Mouse (Mus musculus): ENCODE measurements around the gene Xpo6.

Gene Xpo6

DNA sequence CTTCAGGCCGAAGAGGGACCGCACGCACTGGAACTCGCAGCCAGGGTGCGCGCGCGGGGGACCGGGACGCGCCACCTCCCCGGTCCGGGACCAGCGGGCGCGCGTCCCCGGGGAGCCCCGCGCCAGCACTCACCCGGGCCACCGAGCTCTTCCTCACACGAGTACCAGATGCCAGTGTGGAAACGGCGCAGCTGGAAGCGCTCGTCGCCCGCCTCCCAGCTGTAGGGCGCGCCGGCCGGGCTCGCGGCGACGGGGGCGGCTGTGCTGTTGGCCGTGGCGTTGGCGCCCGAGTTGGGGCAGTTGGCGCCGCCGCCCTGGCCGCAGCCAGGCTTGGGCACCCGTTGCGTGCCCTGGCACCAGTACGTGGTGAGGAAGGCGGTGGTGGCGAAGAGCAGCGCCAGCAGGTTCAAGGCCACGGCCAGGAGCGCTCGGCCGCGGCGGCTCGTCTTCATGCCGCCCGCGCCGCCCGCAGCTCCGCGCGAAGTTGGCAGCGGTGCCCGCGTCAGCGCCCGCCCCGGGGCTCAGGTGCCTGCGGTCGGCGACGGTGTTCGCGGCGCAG lies 118.5 kb downstream of the Xpo6 start:
- DNase-seq (ENCODE audit: low spot score in 2 of 2) = peak in 1 of 2 experiments; percentile 52

DNA sequence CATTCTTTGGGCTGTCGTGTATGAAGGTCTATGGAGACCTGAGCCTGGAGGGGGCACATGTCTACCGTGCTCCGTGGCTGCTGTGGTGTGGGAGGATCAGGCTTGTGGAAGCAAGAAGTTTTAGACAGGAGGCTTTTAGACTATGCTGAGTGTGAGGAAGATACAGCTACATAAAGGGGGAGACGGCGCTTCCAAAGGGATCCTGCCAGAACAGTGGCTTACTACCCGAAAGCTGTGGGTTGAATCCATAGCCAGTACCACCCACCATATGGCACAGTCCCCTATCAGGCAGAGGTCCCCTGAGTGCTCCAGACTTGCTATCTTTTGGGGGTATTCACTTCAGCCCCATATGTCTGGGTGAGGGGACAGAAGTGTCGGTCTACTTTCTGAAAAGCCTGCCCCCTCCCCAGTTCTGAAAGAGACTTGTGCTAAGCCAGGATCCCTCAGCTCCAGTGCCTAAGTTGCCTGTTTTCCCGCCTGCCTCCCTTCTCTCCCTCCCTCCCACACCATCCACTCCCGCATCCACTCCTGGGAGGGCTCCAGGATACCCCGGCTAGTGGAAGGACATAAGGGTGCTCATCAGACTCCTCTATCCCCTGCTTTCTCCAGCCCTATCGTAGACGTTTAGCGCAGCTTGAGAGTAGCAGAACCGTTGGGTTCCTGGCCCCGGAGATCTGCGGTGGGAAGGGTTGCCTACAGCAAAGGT lies 119.2 kb downstream of the Xpo6 start:
- no peak for DNase-seq (ENCODE audit: low spot score in 2 of 2)

DNA sequence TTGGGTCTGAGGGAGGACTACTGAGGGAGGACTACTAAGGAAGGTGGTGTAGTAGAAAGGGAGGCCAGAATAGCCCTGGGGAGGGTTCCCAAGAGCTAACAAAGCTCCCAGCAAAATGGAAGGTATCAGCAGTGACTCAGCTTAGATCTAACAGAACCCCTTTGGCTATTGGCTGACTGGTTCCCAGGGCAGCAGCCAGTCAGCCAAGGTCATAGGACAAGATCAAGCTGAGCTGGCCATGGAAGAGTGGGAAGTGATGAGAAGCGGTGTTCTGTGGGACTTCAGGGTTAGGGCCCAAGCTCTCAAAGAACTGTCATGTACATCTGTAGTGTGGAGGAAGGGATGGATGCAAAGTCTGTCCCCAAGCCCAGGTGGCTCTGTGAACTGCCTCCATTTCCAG lies 123.4 kb downstream of the Xpo6 start:
- DNase-seq (ENCODE audit: low spot score in 2 of 2) = no peak

DNA sequence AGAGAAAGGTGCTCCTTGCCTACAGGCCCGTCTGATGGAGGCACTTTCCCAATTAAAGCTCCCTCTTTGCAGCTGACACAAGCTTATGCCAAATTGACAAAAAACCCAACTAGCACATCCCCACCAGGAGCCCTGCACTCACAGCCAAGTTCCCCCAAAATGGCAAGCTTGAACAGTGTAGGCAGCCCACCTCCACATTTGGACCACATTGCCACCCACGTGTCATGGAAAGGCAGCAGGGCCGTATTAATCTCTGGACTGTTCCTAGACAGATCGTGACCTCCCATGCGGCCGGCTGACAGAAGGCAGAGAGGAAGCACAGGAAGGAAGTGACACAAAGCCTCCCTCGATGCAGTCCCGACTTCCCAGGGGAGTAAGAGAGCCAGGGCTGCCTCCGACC lies 125.2 kb downstream of the Xpo6 start:
- no peak for DNase-seq (ENCODE audit: low spot score in 2 of 2)

DNA sequence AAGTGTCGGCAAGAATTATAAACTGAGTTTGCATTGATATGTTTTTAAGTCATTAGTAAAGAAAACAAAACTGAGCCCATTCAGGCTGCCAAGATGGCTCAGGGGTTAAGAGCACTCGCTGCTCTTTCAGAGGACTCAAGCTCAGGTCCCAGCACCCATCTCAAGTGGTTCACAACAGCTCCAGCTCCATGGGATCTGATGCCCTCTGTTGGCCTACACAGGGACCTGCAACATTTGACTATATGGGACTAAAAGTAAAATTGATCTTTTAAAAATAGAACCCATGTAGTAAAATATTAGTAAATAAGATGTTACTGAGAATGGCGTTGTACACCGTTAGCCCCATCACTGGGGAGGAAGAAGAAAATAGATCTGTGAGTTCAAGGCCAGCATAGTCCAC lies 130.0 kb downstream of the Xpo6 start:
- DNase-seq (ENCODE audit: low spot score in 2 of 2) = no peak

DNA sequence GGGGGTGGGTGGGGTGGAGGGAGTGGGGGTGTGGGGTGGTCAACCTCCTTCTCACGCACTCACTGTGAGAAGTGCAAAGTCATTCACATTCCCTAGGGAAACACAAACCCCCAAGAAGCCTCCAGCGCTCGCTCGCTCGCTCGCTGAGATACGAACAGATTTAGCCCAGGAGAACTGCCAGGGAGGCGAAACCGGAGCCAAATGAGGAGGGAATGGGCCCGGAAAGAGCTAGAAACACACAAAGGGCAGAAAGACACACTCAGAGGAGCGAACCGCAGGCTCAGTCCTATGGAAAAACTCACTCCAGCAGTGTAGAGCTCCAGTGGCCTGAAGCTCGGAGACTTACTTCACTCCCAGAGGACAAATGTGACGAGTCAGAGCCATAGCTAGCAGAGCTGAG lies 133.5 kb downstream of the Xpo6 start:
- peak in 1 of 2 experiments; percentile 61 for DNase-seq (ENCODE audit: low spot score in 2 of 2)

DNA sequence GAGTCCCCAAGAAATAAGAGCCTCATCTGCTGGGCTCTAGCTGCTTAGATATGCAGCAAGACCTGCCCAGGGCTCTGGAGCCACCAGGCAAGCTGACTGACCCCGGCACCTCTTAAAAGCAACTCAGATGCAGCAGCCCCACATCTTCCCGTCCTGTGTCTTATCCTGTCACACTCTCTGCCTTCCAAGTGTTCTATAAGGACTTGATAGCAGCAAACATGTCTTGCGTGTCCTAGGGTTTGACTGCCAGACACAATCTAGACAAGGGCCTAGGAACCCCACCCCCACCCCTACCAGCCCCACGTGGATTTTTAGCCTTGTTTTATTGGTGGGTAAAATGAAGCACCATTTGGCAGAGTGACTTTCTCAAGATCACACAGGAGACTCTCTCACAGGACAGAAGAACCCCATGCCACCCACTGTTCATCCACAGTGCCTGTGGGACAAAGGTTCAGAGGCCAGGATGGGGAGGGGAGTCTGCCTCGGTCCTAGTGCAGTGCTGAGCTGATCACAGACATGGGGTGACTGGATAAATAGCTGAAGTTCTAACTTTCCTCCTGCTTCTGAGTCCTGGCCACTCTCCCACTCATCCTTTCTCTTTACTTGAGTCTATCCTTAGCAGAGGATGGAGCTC lies 134.9 kb downstream of the Xpo6 start:
- DNase-seq (ENCODE audit: low spot score in 2 of 2) = no peak

DNA sequence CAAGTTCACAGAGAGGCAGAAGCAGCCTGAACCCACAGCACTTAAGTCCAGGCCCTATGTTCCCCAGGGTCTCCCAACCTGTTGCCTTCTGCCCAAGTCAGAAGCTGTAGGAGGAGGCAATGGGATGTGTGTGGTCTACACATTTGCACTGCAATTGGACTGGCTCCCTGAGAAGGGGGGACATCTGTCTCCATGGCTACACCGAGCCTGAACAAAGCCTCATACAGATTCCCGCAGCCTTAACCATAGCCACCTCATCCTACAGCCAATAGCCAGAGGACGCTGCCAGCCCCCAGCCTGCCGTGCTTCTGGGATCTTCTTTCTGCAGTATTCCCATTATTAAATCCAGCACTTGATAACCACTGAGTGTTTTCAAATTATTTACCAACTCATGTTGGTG lies 138.1 kb downstream of the Xpo6 start:
- no peak for DNase-seq (ENCODE audit: low spot score in 2 of 2)

DNA sequence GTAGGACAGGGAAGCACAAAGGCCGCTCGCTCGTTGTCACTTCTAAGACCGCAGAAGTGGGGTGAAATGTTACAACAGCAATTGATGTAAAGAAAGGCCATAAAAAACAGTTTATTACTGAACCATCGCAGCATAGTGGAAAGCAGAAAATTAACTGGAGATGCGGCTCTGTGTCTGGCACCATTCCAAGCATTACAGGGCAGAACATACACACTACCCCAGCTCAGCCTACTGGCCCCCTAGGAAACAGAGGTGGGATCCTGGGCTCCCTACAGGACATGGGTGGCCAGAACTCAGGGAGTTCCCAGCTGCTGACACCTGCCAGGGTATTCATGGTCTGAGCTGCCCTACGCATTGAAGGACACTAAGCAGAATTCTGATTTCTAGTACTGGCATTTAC lies 141.4 kb downstream of the Xpo6 start:
- DNase-seq (ENCODE audit: low spot score in 2 of 2) = no peak

DNA sequence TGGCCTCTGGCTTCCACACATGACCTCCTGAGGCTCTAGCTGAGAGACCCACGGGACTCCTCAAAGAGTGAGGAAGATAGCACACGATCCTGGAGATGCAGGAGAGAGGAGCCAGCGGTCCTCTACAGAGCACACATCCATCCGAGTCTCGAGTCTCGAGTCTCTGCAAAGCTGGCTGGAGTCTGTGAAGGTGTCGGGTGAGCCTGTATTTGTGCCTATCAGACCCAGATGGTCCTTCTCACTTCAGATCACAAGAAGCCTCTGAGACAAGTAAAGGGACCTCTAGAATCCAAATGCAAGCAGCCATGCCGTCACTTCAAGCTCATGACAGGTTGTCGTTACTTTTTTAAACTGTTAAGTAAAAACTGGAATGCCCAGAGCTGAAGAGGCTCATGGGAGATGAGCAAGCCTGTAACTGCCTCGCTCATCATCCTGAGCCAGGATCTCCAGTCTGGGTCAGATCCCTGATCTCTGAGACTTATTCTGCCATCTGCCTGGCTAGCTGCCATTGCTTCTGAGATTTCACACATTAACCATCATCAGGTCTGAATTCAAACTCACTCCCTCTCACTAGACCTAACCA lies 142.9 kb downstream of the Xpo6 start:
- DNase-seq (ENCODE audit: low spot score in 2 of 2) = no peak

DNA sequence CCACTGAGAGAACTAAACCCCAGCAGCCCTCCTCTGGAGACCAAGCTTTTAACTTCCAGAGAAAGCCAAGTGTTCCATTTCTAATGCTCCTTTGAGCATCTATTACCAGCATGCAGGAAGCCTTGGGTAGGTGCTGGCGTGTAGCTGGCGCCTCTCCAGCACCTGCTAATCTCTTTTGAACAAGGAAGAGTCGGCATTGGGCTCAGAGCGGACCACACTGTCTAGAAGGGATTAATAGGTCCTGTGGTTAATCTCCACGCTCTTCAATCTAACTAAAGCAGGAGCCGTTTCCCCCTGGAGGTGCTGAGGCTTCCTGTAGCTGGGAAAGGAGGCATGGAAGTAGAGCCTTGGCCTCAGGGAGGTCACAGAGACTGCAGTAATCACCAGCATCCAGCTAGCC lies 145.7 kb downstream of the Xpo6 start:
- no peak for DNase-seq (ENCODE audit: low spot score in 2 of 2)

DNA sequence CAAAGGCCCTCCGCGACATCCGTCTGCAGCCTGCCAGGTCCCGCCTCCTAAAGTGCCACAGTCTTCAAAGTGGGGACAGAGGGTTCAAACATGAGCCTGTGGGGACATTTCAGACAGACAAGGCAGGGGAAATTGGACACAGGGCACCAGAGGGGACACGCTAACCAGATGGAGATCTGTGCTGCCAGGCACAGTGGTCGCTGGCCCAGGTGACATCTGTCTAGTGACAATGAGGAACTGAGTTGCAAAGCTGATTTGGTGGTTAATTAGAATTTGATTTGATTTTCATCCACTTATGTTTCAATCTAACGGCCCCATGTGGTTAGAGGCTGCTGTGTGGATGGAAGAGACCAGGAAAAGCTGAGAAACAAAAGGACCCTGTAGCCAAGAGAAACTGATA lies 146.7 kb downstream of the Xpo6 start:
- peak in 1 of 2 experiments; percentile 42 for DNase-seq (ENCODE audit: low spot score in 2 of 2)

DNA sequence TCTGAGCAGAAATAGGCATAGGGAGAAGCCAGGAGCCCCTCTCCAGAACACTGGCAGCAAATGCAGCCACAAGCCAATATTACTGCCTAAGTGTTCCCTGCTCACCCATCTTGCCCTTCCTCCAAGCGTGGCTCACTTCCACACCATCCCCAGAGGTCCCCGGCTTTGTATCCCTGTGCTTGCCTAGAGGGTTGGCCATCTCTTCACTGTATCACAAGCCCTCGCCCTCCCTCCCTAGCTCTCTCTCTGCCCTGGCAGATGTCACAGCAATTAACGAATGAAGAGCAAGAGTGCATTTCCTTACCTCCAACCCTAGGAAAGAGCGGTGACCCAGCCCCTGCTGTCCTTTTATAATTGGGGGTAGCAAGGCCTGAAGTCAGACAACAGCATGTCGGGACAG lies 148.4 kb downstream of the Xpo6 start:
- no peak for DNase-seq (ENCODE audit: low spot score in 2 of 2)

All from cerebellum, postnatal 4 days (tissue).